Mouse (Mus musculus) liver, adult 2 months (tissue): ENCODE data around the gene Wdtc1.

Source experiments
- CTCF ChIP-seq: fragments of 200-500 bp; IDR thresholded peaks from 2 replicates; pipeline ENCODE4 v1.5.1; 2011; ENCODE audit warnings: low read depth, low read length, control low read depth
- POLR2A ChIP-seq: fragments of 200-500 bp; IDR thresholded peaks from 2 replicates; pipeline ENCODE4 v1.6.1; 2011; ENCODE audit warnings: low read length, control low read depth; ENCODE audit not compliant: insufficient read depth; ENCODE audit errors: extremely low read depth

DNA sequence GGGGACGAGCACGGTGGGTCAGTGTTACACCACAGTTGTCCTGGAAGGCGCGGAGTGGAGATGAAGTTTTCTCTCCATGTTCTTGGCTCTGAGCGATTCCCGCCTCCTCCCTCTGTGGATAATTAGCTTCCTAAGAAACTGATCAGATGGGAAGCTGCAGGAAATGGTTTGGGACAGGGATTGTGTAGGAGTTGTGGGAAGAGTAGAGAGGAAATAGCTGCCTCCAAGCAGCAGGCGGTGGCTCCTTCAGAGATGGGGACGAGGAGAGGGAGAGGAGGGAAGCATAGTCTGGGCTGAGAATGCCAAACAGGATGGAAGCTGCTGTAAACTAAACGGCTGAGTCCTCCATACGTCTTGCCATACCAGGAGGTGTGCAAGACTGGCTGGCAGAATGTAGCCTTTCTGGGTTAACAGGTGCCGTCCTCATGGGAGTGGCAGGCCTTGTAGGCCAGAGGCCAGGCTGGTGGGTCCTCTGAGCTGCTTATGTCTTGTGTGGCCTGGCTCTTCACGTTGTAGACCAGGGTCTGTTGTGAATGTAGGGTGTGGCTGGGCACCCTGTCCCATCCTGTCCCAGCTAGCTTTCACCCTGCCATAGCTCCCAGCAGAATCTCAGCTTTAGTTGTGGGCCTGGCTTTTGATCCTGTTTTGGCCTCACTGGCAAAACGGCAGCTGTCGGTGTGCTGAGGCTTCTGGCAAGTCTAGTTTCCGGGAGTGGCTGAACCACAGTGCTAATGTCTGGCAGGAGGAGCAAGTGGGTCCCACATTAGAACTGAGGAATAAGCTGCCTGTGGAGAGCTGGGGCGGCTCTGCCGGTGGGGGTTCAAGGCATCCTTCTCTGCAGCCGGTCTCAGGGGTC lies 38.1 kb upstream of the Wdtc1 start:
- TF ChIP-seq POLR2A (no peak), CTCF (no peak)
